Mouse (Mus musculus) erythroblast, embryonic 14.5 days (primary cell): ENCODE results near the gene Ddx19b.

Experiments used
- GATA1 ChIP-seq: IDR thresholded peaks from 2 replicates; pipeline ENCODE4 v1.6.1; 2012; ENCODE audit warnings: low read length, inconsistent platforms, mixed read lengths
- TAL1 ChIP-seq: IDR thresholded peaks from 3 replicates; pipeline ENCODE4 v1.6.1; 2012; ENCODE audit warnings: low read length, inconsistent platforms, mixed read lengths

- TF ChIP-seq GATA1 = no peak
- no peak for TF ChIP-seq TAL1
Measured at GRCm38 (mm10) chr8:110981304-110981703, 50.2 kb downstream of the Ddx19b start.
